Mouse (Mus musculus) G1E (cell line): Measurements from ENCODE around the gene Bri3bp.

ENCODE experiments used
- CTCF ChIP-seq: IDR thresholded peaks from 2 replicates; pipeline ENCODE4 v1.5.1; 2012; ENCODE audit warnings: low read depth, low read length, inconsistent platforms, mixed read lengths
- GATA2 ChIP-seq: IDR thresholded peaks from 2 replicates; pipeline ENCODE4 v1.6.1; 2012; ENCODE audit warnings: low read depth, low read length, inconsistent platforms, borderline replicate concordance
- POLR2AphosphoS5 ChIP-seq: IDR thresholded peaks from 2 replicates; pipeline ENCODE4 v1.6.1; 2012; ENCODE audit warnings: low read depth, low read length, inconsistent platforms; ENCODE audit not compliant: insufficient replicate concordance
- TAL1 ChIP-seq: conservative IDR thresholded peaks from 2 replicates; pipeline ENCODE4 v1.6.1; 2012; ENCODE audit warnings: low read depth, low read length, inconsistent platforms, mixed read lengths

GRCm38 (mm10) chr5:125443915-125444314 is 2.5 kb downstream of the Bri3bp start:
- TF ChIP-seq CTCF (no peak), TAL1 (no peak), POLR2AphosphoS5 (no peak), GATA2 (no peak)
